Mouse (Mus musculus) neural tube, embryonic 14.5 days (tissue): ENCODE data around the gene Lnx2. TPM values are rescaled to one million over a fixed set of nuclear protein-coding genes. Genes with fewer than 3 reads are reported as not detected.

Source experiments
- ATAC-seq: fragments of 200-750 bp; cut with Nextera tagmentation; 2 replicates; pipeline ENCODE4 v1.8.0; 2017; ENCODE audit warnings: low read depth, mild to moderate bottlenecking, moderate TSS enrichment, moderate library complexity
- H3K27ac ChIP-seq: fragments of 300-500 bp; sonication (generic); 2 replicates; pipeline ENCODE4 v1.5.1; 2014; ENCODE audit warnings: low read depth, mild to moderate bottlenecking, control low read depth, low read length, moderate library complexity, mixed read lengths
- H3K27me3 ChIP-seq: fragments of 300-500 bp; sonication (generic); 2 replicates; pipeline ENCODE4 v1.6.1; 2014; ENCODE audit warnings: low read length; ENCODE audit not compliant: control insufficient read depth, insufficient read depth
- H3K36me3 ChIP-seq: fragments of 300-500 bp; sonication (generic); 2 replicates; pipeline ENCODE4 v1.6.1; 2014; ENCODE audit warnings: low read length, mixed read lengths; ENCODE audit not compliant: control insufficient read depth, insufficient read depth
- H3K4me1 ChIP-seq: fragments of 300-500 bp; sonication (generic); 2 replicates; pipeline ENCODE4 v1.6.1; 2014; ENCODE audit warnings: low read length; ENCODE audit not compliant: control insufficient read depth, insufficient read depth
- H3K4me2 ChIP-seq: fragments of 300-500 bp; sonication (generic); 2 replicates; pipeline ENCODE4 v1.6.1; 2014; ENCODE audit warnings: mild to moderate bottlenecking, low read depth, low read length, control low read depth
- H3K4me3 ChIP-seq: fragments of 300-500 bp; sonication (generic); 2 replicates; pipeline ENCODE4 v1.5.1; 2014; ENCODE audit warnings: low read depth, low read length, control low read depth, mixed read lengths
- H3K9ac ChIP-seq: fragments of 300-500 bp; sonication (generic); replicated peaks from 2 replicates; pipeline ENCODE4 v1.6.1; 2014; ENCODE audit warnings: low read depth, mild to moderate bottlenecking, control low read depth, low read length, mixed read lengths
- H3K9me3 ChIP-seq: fragments of 300-500 bp; sonication (generic); 2 replicates; pipeline ENCODE4 v1.6.1; 2016; ENCODE audit warnings: low read length; ENCODE audit not compliant: control insufficient read depth
- WGBS: fragments of 180-500 bp; shearing (Covaris S2); extraction: QIAGEN DNeasy Blood & Tissue Kit; methylation state at CpG from one replicate; pipeline ENCODE4 v1.1.7; 2014; 5-methylcytosine and 5-hydroxymethylcytosine counted together
- polyA plus RNA-seq: library from polyadenylated mRNA; unstranded; fragments of >200 nt; fragmentation: Nextera tagmentation; extraction: Ambion mirVana; gene quantifications from 2 replicates; pipeline ENCODE4 v1.2.1, GENCODE M21; 2014

Gene Lnx2
- polyA plus RNA-seq, 1 experiment from 2014 or later, result 3.9 TPM

DNA sequence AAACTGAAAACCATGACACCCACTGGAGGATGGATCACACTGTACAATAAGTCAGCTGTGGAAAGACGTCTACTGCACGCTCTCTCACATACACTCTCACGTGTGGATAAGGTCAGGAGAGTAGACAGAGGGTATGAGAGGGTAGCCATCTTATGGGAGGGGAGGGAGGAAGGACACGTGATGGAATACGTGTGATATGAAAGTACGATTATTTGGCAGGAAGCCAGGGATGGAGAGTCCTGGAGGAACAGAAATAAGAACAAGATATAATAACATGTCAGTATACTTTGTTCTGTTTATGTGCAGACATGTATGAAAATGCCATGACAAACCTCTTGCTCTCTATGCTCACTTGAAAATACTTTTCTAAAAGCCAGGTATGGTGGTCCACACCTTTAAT lies 41.1 kb downstream of the Lnx2 start:
- H3K9ac ChIP-seq, result no peak overlapping the region
- no peak overlapping the region for H3K4me2 ChIP-seq
- 82% methylated on average over 6 of the region's 6 CpGs for WGBS
- ATAC-seq, result no peak
- H3K36me3 ChIP-seq, result no peaks in the 10 kb centered on the region
- H3K27me3 ChIP-seq, result no peaks in the 10 kb centered on the region
- H3K4me3 ChIP-seq, result no peak overlapping the region
- H3K9me3 ChIP-seq, result no peaks in the 10 kb centered on the region
- H3K4me1 ChIP-seq, result no peaks in the 10 kb centered on the region
- H3K27ac ChIP-seq, result no peak overlapping the region

GRCm38 (mm10) chr5:147034283-147034682 lies 42.1 kb downstream of the Lnx2 start:
- Histone ChIP-seq H3K9ac (no peak overlapping the region), H3K9me3 (no peaks in the 10 kb centered on the region), H3K27ac (no peak overlapping the region), H3K4me1 (no peaks in the 10 kb centered on the region), H3K36me3 (no peaks in the 10 kb centered on the region), H3K27me3 (no peaks in the 10 kb centered on the region), H3K4me2 (no peak overlapping the region), H3K4me3 (no peak overlapping the region)
- no peak for ATAC-seq
- 50% methylated on average over 12 of the region's 12 CpGs for WGBS

DNA sequence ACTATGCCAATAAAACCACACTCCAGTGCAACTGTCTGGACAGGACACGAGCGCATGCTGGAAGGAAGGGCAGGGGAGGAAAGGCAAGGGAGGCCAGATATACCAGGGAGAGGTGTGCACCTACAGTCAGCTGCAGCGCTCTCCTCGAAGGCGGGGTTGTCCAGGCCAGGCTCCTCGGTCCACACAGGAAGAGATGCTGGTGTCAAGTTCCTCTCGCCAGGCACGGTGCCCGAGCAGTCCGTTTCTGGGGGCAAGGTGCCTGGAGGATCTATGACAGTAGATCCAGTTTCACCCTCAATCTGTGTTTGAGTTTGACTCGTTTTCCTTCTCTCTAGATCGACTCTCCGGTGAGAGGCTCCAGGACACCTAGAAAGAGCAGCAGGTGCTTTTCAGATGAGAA lies 43.2 kb downstream of the Lnx2 start:
- Histone ChIP-seq H3K4me1 (no peaks in the 10 kb centered on the region), H3K4me3 (no peak overlapping the region), H3K4me2 (no peak overlapping the region), H3K9ac (no peak overlapping the region), H3K27me3 (no peaks in the 10 kb centered on the region), H3K27ac (no peak overlapping the region), H3K9me3 (no peaks in the 10 kb centered on the region), H3K36me3 (no peaks in the 10 kb centered on the region)
- 90% methylated on average over 13 of the region's 13 CpGs for WGBS
- ATAC-seq, result no peak

DNA sequence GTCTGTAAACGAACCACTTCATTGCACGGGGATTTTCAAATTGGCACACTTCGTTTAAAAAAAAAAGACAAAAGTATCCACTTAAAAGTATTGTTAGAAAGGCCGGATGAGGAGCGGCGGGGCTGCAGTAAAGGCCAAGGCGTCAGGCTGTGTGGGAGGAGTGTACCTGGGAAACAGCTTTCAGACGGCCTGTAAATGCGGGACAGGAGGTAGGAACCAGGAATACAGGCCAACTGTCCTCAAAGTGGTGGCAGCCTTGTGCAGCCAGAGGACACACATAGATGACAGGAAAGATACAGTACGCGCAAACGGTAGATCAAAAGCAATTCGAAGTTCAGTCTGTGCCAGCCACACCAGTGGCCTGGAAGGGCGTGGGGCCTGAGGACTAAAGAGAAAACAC lies 45.1 kb downstream of the Lnx2 start:
- no peak overlapping the region for H3K4me3 ChIP-seq
- H3K36me3 ChIP-seq, result no peaks in the 10 kb centered on the region
- no peaks in the 10 kb centered on the region for H3K27me3 ChIP-seq
- no peaks in the 10 kb centered on the region for H3K9me3 ChIP-seq
- ATAC-seq, result no peak
- no peaks in the 10 kb centered on the region for H3K4me1 ChIP-seq
- H3K4me2 ChIP-seq, result no peak overlapping the region
- no peak overlapping the region for H3K27ac ChIP-seq
- H3K9ac ChIP-seq, result no peak overlapping the region
- 83% methylated on average over 14 of the region's 14 CpGs for WGBS

DNA sequence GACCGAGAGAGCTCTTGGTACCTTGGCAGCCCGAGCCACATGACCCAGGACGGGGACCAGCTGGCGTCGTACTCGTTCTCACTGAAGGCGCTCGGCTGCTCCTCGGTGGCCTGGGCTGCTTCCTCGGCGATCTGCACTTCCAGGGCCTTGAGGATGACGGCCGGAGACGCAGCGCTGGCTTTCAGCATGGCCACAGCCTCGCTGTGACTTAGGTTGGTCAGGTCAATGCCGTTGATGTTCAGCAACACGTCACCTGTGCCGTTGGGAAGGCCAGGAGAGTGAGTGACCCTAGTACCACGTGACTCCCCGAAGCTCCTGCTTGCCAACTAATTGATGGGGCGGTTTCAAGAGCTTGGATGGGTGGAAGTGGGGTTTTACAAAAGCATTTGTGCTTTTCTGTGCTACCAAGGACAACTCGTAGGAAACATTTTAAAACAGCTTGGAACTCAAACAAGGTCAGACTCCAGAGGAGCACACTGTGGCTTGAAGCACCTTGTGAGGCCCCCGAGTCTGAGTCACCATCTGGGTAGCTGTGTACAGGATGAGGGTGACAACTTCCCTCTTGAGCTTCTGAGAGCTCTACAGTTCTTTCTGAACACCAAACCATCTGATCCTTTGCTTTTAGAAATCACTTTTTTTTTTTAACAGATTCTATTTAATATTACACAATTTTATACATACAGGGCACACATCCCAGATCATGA lies 51.9 kb downstream of the Lnx2 start:
- Histone ChIP-seq H3K4me2 (no peak overlapping the region), H3K27me3 (no peaks in the 10 kb centered on the region), H3K4me3 (no peak overlapping the region), H3K27ac (no peak overlapping the region), H3K4me1 (no peaks in the 10 kb centered on the region), H3K36me3 (no peaks in the 10 kb centered on the region; the same call in 1 of the 2 replicates), H3K9ac (no peak overlapping the region), H3K9me3 (no peaks in the 10 kb centered on the region)
- 81% methylated on average over 24 of the region's 24 CpGs for WGBS
- no peak for ATAC-seq

GRCm38 (mm10) chr5:147023245-147023970 lies 53.0 kb downstream of the Lnx2 start:
- WGBS, result 73% methylated on average over 18 of the region's 18 CpGs
- H3K9me3 ChIP-seq, result no peaks in the 10 kb centered on the region
- no peak overlapping the region for H3K4me3 ChIP-seq
- H3K4me1 ChIP-seq, result no peaks in the 10 kb centered on the region
- no peak overlapping the region for H3K9ac ChIP-seq
- H3K4me2 ChIP-seq, result no peak overlapping the region
- no peak overlapping the region for H3K27ac ChIP-seq
- ATAC-seq, result no peak
- peaks cover 2% of the 10 kb centered on the region; the same call in 1 of the 2 replicates for H3K36me3 ChIP-seq
- no peaks in the 10 kb centered on the region for H3K27me3 ChIP-seq

DNA sequence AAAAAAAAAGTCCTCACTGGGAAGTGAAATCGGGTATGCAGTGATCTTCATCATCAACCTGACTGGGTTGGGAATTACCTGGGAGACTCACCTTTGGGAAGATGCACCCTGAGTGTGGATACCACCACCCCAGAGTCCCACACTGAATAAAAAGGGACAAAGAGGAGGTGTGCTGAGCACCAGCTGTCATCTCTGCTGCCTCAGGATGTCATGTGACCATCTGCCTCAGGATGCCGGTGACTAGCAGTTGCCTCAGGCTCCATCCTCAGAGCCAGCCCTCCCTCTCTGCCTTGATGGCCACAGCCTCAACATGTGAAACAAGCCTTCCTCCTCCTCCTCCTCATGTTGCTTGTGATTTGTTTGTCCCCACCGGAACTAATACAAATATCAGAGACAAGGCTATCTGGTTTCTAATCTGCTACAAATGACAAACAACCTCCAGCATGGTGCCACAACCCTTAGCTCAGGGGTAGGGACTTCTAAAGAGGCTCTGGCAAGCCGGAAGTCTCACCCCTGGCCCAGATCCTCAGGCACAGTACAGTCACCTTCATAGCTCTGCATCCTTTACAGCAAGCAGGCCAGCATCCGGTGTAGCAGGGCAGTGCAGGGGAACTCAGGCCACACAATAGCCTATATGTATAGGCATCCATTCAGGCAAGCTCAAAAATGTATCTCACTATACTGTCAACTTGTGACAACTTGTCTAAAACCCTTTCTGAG lies 54.7 kb downstream of the Lnx2 start:
- Histone ChIP-seq H3K4me2 (no peak overlapping the region), H3K27me3 (no peaks in the 10 kb centered on the region), H3K36me3 (peaks cover 3% of the 10 kb centered on the region; the same call in 1 of the 2 replicates), H3K4me3 (no peak overlapping the region), H3K9ac (no peak overlapping the region), H3K4me1 (no peaks in the 10 kb centered on the region), H3K27ac (no peak overlapping the region), H3K9me3 (no peaks in the 10 kb centered on the region)
- WGBS, result 75% methylated on average over 5 of the region's 5 CpGs
- ATAC-seq, result no peak

DNA sequence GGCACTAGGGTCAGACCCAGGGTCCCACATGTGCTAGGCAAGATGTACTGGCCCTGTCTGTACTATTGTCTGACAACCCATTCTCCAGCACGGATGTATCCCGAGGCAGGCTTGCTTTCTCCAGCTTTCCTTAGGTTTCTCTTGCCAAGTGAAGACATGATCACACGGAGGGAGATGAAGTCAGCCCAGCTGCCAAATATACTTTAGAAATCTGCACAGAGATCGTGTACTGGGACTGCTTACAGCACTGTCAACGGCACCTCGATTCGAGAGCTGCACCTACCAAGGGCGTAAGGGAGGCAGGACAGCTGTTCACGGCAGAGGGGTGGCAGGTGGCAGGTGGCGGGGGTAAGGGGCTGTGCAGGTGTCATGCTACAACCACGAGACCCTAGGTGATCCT lies 55.8 kb downstream of the Lnx2 start:
- no peaks in the 10 kb centered on the region for H3K27me3 ChIP-seq
- no peak overlapping the region for H3K4me2 ChIP-seq
- no peak overlapping the region for H3K9ac ChIP-seq
- H3K4me3 ChIP-seq, result no peak overlapping the region
- no peak for ATAC-seq
- H3K27ac ChIP-seq, result no peak overlapping the region
- H3K4me1 ChIP-seq, result no peaks in the 10 kb centered on the region
- 88% methylated on average over 11 of the region's 11 CpGs for WGBS
- peaks cover 3% of the 10 kb centered on the region; the same call in 1 of the 2 replicates for H3K36me3 ChIP-seq
- no peaks in the 10 kb centered on the region for H3K9me3 ChIP-seq

- Histone ChIP-seq H3K4me3 (no peak overlapping the region), H3K4me2 (no peak overlapping the region), H3K4me1 (no peaks in the 10 kb centered on the region), H3K9ac (no peak overlapping the region), H3K36me3 (0 out of 2 replicates have a peak, but pooled peaks cover 3% of the 10 kb centered on the region), H3K27me3 (no peaks in the 10 kb centered on the region), H3K9me3 (no peaks in the 10 kb centered on the region), H3K27ac (no peak overlapping the region)
- no peak for ATAC-seq
- WGBS, result 87% methylated on average over 11 of the region's 11 CpGs
These were observed 57.6 kb downstream of the Lnx2 start for GRCm38 (mm10) chr5:147018761-147019160.
